In genomic region chr17:35342711-35343476, GRCm38 (mm10) we compare ENCODE assay signal across 8 mouse cellular contexts. TPM values are rescaled to one million over a fixed set of nuclear protein-coding genes. Genes with fewer than 3 reads are reported as not detected.
DNase-seq lines count a peak whose midpoint lies in the region; ATAC-seq and TF ChIP-seq lines count a peak whose summit lies in the region.

No protein-coding gene starts in this region.

- no peak overlapping the region for H3K27ac ChIP-seq in layer of hippocampus, adult 2 months
- H3K27ac ChIP-seq in forebrain, embryonic 10.5 days: no peak overlapping the region
- H3K27ac ChIP-seq in kidney, embryonic 15.5 days: no peak overlapping the region
- no peak overlapping the region for H3K27ac ChIP-seq in lung, postnatal 0 days (ENCODE audit: low read length)
- H3K27ac ChIP-seq in stomach, embryonic 15.5 days: no peak overlapping the region

- H3K9ac ChIP-seq in kidney, embryonic 15.5 days: peak overlapping the region; percentile 21; the same call in 1 of the 2 replicates
- H3K9ac ChIP-seq in lung, postnatal 0 days (replicated peaks; ENCODE audit: low read depth): 0 out of 2 replicates have a peak overlapping the region, but pooled peaks have one; percentile 23
- no peak overlapping the region for H3K9ac ChIP-seq in stomach, embryonic 15.5 days

- peak; percentile 69 for ATAC-seq in kidney, embryonic 15.5 days (replicated peaks; ENCODE audit: low FRiP score)
- ATAC-seq in lung, postnatal 0 days: peak; percentile 95
- peak; percentile 60; the same call in 1 of the 2 replicates for ATAC-seq in stomach, embryonic 15.5 days (ENCODE audit: insufficient read depth, low FRiP score, low read depth)
- ATAC-seq in erythroid progenitor cell, adult 5-6 weeks (replicated peaks; ENCODE audit: low FRiP score, poor library complexity, severe bottlenecking): no peak

- DNase-seq in layer of hippocampus, adult 2 months (ENCODE audit: low spot score in 2 of 2): no peak
- DNase-seq in layer of hippocampus, postnatal 36 days: no peak
- peak; percentile 25 for DNase-seq in forebrain, embryonic 10.5 days (ENCODE audit: extremely low spot score, low spot score)
- peak; percentile 68 for DNase-seq in lung, postnatal 0 days (ENCODE audit: low spot score)
- no peak for DNase-seq in T-cell, adult 2 months (ENCODE audit: low spot score)

- H3K4me2 ChIP-seq in kidney, embryonic 15.5 days: peak overlapping the region; percentile 87
- H3K4me2 ChIP-seq in lung, postnatal 0 days (replicated peaks; ENCODE audit: low read depth, low read length): peak overlapping the region; percentile 63
- peak overlapping the region; percentile 76 for H3K4me2 ChIP-seq in stomach, embryonic 15.5 days

- H3K4me1 ChIP-seq in forebrain, embryonic 10.5 days: peaks cover 13% of the 10 kb centered on the region
- H3K4me1 ChIP-seq in kidney, embryonic 15.5 days: peaks cover 12% of the 10 kb centered on the region
- H3K4me1 ChIP-seq in lung, postnatal 0 days (ENCODE audit: insufficient read depth, low read depth, low read length): no peaks in the 10 kb centered on the region
- H3K4me1 ChIP-seq in stomach, embryonic 15.5 days: 0 out of 2 replicates have a peak, but pooled peaks cover 9% of the 10 kb centered on the region

- 1% methylated on average over 46 of the region's 46 CpGs for WGBS in forebrain, embryonic 10.5 days
- WGBS in kidney, embryonic 15.5 days: 1% methylated on average over 45 of the region's 46 CpGs
- 6% methylated on average over 44 of the region's 46 CpGs for WGBS in lung, postnatal 0 days
- WGBS in stomach, embryonic 15.5 days: 2% methylated on average over 46 of the region's 46 CpGs

- TF ChIP-seq CTCF in layer of hippocampus, adult 2 months (conservative IDR thresholded peaks at IDR 0.05): no peak
- no peak for TF ChIP-seq CTCF in lung, postnatal 0 days (IDR thresholded peaks at IDR 0.05)

- TF ChIP-seq EP300 in lung, postnatal 0 days (IDR thresholded peaks at IDR 0.05): no peak

- peaks cover 63% of the 10 kb centered on the region for H3K27me3 ChIP-seq in forebrain, embryonic 10.5 days (ENCODE audit: poor library complexity, severe bottlenecking)
- H3K27me3 ChIP-seq in kidney, embryonic 15.5 days: peaks cover 53% of the 10 kb centered on the region
- peaks cover 12% of the 10 kb centered on the region for H3K27me3 ChIP-seq in lung, postnatal 0 days (replicated peaks; ENCODE audit: insufficient read depth, low read length)
- H3K27me3 ChIP-seq in stomach, embryonic 15.5 days (replicated peaks): peaks cover 29% of the 10 kb centered on the region

- no peaks in the 10 kb centered on the region for H3K36me3 ChIP-seq in forebrain, embryonic 10.5 days (replicated peaks)
- no peaks in the 10 kb centered on the region for H3K36me3 ChIP-seq in kidney, embryonic 15.5 days
- H3K36me3 ChIP-seq in lung, postnatal 0 days (ENCODE audit: insufficient read depth, low read length): no peaks in the 10 kb centered on the region
- no peaks in the 10 kb centered on the region for H3K36me3 ChIP-seq in stomach, embryonic 15.5 days

- no peaks in the 10 kb centered on the region for H3K9me3 ChIP-seq in forebrain, embryonic 10.5 days
- H3K9me3 ChIP-seq in kidney, embryonic 15.5 days (replicated peaks): no peaks in the 10 kb centered on the region
- no peaks in the 10 kb centered on the region for H3K9me3 ChIP-seq in lung, postnatal 0 days (ENCODE audit: low read length)
- H3K9me3 ChIP-seq in stomach, embryonic 15.5 days: no peaks in the 10 kb centered on the region

- H3K4me3 ChIP-seq in layer of hippocampus, adult 2 months: peak overlapping the region; percentile 44
- H3K4me3 ChIP-seq in forebrain, embryonic 10.5 days: peak overlapping the region; percentile 57
- H3K4me3 ChIP-seq in kidney, embryonic 15.5 days (replicated peaks): peak overlapping the region; percentile 48
- H3K4me3 ChIP-seq in lung, postnatal 0 days (ENCODE audit: low read depth, low read length): peak overlapping the region; percentile 47
- peak overlapping the region; percentile 44 for H3K4me3 ChIP-seq in stomach, embryonic 15.5 days (replicated peaks)

RNA-seq across cellular contexts. Expression of gene H2-Q2, which starts 0.9 kb away (rescaled TPM):
- total RNA-seq in layer of hippocampus, adult 2 months (2021): under 1 TPM in 1 of 2 experiments, not detected in 1; 0.38 TPM
- total RNA-seq in layer of hippocampus, postnatal 36 days (2021): under 1 TPM in 1 of 2 experiments, not detected in 1; 0.37 TPM
- 0.26 and 0.35 TPM in 2 replicates for polyA plus RNA-seq in forebrain, embryonic 10.5 days (2016; fragmentation: Nextera tagmentation; extraction: Ambion mirVana)
- polyA plus RNA-seq in kidney, embryonic 15.5 days (2015; fragmentation: Nextera tagmentation; extraction: Ambion mirVana): 0.64 and 0.80 TPM in 2 replicates
- polyA plus RNA-seq in lung, postnatal 0 days (2015; fragmentation: Nextera tagmentation; extraction: Ambion mirVana): 10.3 and 10.4 TPM in 2 replicates
- polyA plus RNA-seq in stomach, embryonic 15.5 days (2015; fragmentation: Nextera tagmentation; extraction: Ambion mirVana): 15.1 and 21.0 TPM in 2 replicates
- not detected in 2 replicates for total RNA-seq in erythroid progenitor cell, adult 5-6 weeks (2015; ENCODE audit: low replicate concordance)
- not detected in 2 replicates for total RNA-seq in erythroid progenitor cell, adult 5-6 weeks (2017; ENCODE audit: low replicate concordance)

RNA-seq across cellular contexts. Expression of gene H2-Q1, which starts 22.7 kb away (rescaled TPM):
- total RNA-seq in layer of hippocampus, adult 2 months (2021): under 1 TPM; 0.13 to 0.47 TPM
- total RNA-seq in layer of hippocampus, postnatal 36 days (2021): under 1 TPM in 1 of 2 experiments, not detected in 1; 0.20 TPM
- not detected in 2 replicates for polyA plus RNA-seq in forebrain, embryonic 10.5 days (2016; fragmentation: Nextera tagmentation; extraction: Ambion mirVana)
- 0.13 TPM in 1 of 2 replicates, not detected in the other for polyA plus RNA-seq in kidney, embryonic 15.5 days (2015; fragmentation: Nextera tagmentation; extraction: Ambion mirVana)
- 0.11 and 0.19 TPM in 2 replicates for polyA plus RNA-seq in lung, postnatal 0 days (2015; fragmentation: Nextera tagmentation; extraction: Ambion mirVana)
- 0.92 and 1.4 TPM in 2 replicates for polyA plus RNA-seq in stomach, embryonic 15.5 days (2015; fragmentation: Nextera tagmentation; extraction: Ambion mirVana)
- not detected in 2 replicates for total RNA-seq in erythroid progenitor cell, adult 5-6 weeks (2015; ENCODE audit: low replicate concordance)
- not detected in 2 replicates for total RNA-seq in erythroid progenitor cell, adult 5-6 weeks (2017; ENCODE audit: low replicate concordance)

RNA-seq across cellular contexts. Expression of gene H2-Q4, which starts 36.5 kb away (rescaled TPM):
- 1 to 10 TPM; 1.7 to 2.3 TPM for total RNA-seq in layer of hippocampus, adult 2 months (2021)
- 1 to 10 TPM; 1.3 to 2.5 TPM for total RNA-seq in layer of hippocampus, postnatal 36 days (2021)
- polyA plus RNA-seq in forebrain, embryonic 10.5 days (2016; fragmentation: Nextera tagmentation; extraction: Ambion mirVana): 3.0 and 3.1 TPM in 2 replicates
- polyA plus RNA-seq in kidney, embryonic 15.5 days (2015; fragmentation: Nextera tagmentation; extraction: Ambion mirVana): 4.0 and 4.1 TPM in 2 replicates
- 8.1 and 8.9 TPM in 2 replicates for polyA plus RNA-seq in lung, postnatal 0 days (2015; fragmentation: Nextera tagmentation; extraction: Ambion mirVana)
- polyA plus RNA-seq in stomach, embryonic 15.5 days (2015; fragmentation: Nextera tagmentation; extraction: Ambion mirVana): 4.8 and 4.9 TPM in 2 replicates
- total RNA-seq in erythroid progenitor cell, adult 5-6 weeks (2015; ENCODE audit: low replicate concordance): 20.2 and 22.6 TPM in 2 replicates
- total RNA-seq in erythroid progenitor cell, adult 5-6 weeks (2017; ENCODE audit: low replicate concordance): 24.5 and 26.8 TPM in 2 replicates

Comparison
In these comparisons a context has a peak if more than half of its experiments do, and no peak if none do; other contexts are left out.
1. DNase-seq: peak in forebrain, embryonic 10.5 days (single experiment) and lung, postnatal 0 days (single experiment); none in layer of hippocampus, adult 2 months (0 of 2), layer of hippocampus, postnatal 36 days (0 of 2) and T-cell, adult 2 months (single experiment).
2. Peak in every context shown above with its lines, with median percentiles within 50 percentile points of each other: H3K4me3 ChIP-seq and H3K4me2 ChIP-seq.